Mouse (Mus musculus) embryonic fibroblast, embryonic 13.5 days (primary cell): ENCODE measurements around the gene Fam222a.

ENCODE experiments used
- CTCF ChIP-seq: IDR thresholded peaks from 2 replicates; pipeline ENCODE4 v1.5.1; 2011; ENCODE audit warnings: mild to moderate bottlenecking, control low read depth, low read length, moderate library complexity, borderline replicate concordance; ENCODE audit not compliant: insufficient read depth
- POLR2A ChIP-seq: IDR thresholded peaks from 2 replicates; pipeline ENCODE4 v1.6.1; 2011; ENCODE audit warnings: low read depth, mild to moderate bottlenecking, control low read depth, low read length, moderate library complexity

- TF ChIP-seq CTCF (no peak), POLR2A (no peak)
Measured at GRCm38 (mm10) chr5:114584293-114585104, 16.7 kb downstream of the Fam222a start.
